9 mouse cellular contexts compared by ENCODE assay signal in the genomic region with DNA sequence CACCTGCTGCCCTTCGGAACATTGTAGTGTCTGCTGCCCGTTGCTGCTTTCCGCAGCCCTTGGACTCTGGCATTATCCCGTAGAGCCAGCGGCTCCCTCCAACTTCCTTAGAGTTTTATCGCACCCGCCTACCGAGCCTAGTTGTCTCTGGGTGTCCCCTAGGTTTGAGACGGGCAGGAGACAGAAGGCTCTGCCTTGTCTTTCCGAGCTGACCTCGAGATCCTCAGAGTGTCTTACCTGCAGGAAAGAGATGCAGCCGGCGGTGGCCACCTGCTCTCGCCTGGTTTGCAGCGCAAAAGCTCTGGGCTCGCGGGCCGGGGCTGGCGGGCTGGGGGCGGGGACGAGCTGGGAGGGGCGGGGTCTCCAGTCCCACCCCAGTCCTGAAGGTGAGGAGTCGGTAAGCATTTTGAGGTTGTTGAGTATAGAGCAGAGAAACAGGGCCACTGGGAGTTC. TPM values are rescaled to one million over a fixed set of nuclear protein-coding genes. Genes with fewer than 3 reads are reported as not detected.
DNase-seq lines count a peak whose midpoint lies in the region; ATAC-seq lines count a peak whose summit lies in the region.
"Had no signal": no experiment of that assay in that cellular context is flagged by ENCODE, and none has a peak within 500 bp of the region (broad histone marks: within the 10 kb centered on the region; RNA-seq: fewer than 3 reads in every experiment).

Gene Zfp385c, minus strand, starts transcription at position 292 of the 453 bp plus-strand sequence.

- H3K36me3 ChIP-seq in heart, embryonic 11.5 days (ENCODE audit: control insufficient read depth, insufficient read depth, low read length), result no peaks in the 10 kb centered on the region
- no peaks in the 10 kb centered on the region for H3K36me3 ChIP-seq in intestine, embryonic 14.5 days (ENCODE audit: control insufficient read depth, insufficient read depth, low read length)
- H3K36me3 ChIP-seq in midbrain, embryonic 12.5 days, result no peaks in the 10 kb centered on the region

- H3K27me3 ChIP-seq in heart, embryonic 11.5 days (ENCODE audit: control insufficient read depth, insufficient read depth, low read length), result peaks cover 23% of the 10 kb centered on the region
- peaks cover 16% of the 10 kb centered on the region for H3K27me3 ChIP-seq in intestine, embryonic 14.5 days (replicated peaks; ENCODE audit: control insufficient read depth, insufficient read depth, low read length)
- peaks cover 31% of the 10 kb centered on the region for H3K27me3 ChIP-seq in midbrain, embryonic 12.5 days
- H3K27me3 ChIP-seq: CH12.LX had no signal

- peak within 1 kb of the TSS; percentile 44 for H3K4me3 ChIP-seq in heart, embryonic 11.5 days (ENCODE audit: low read depth, low read length)
- H3K4me3 ChIP-seq in intestine, embryonic 14.5 days (ENCODE audit: low read depth, low read length), result peak within 1 kb of the TSS; percentile 27
- H3K4me3 ChIP-seq in midbrain, embryonic 12.5 days, result peak within 1 kb of the TSS; percentile 26

- intact Hi-C loops in heart, postnatal 36 days (cut with DNase I), result loop anchor here (10.0 kb wide), 1 partner anchor 337 kb away; the partner anchor contains the start of gene Hap1

- peaks cover 3% of the 10 kb centered on the region; the same call in 1 of the 2 replicates for H3K4me1 ChIP-seq in heart, embryonic 11.5 days (ENCODE audit: control insufficient read depth, insufficient read depth, low read length)
- H3K4me1 ChIP-seq in intestine, embryonic 14.5 days (replicated peaks; ENCODE audit: control insufficient read depth, insufficient read depth, low read length), result peaks cover 7% of the 10 kb centered on the region; the same call in 1 of the 2 replicates
- peaks cover 7% of the 10 kb centered on the region for H3K4me1 ChIP-seq in midbrain, embryonic 12.5 days

- H3K27ac ChIP-seq in heart, embryonic 11.5 days (ENCODE audit: low read depth, low read length), result no peak within 1 kb of the TSS
- H3K27ac ChIP-seq in intestine, embryonic 14.5 days (ENCODE audit: low read depth), result no peak within 1 kb of the TSS
- H3K27ac ChIP-seq in midbrain, embryonic 12.5 days (replicated peaks), result no peak within 1 kb of the TSS

- no peaks in the 10 kb centered on the region for H3K9me3 ChIP-seq in heart, embryonic 11.5 days (replicated peaks; ENCODE audit: control insufficient read depth, low read length)
- no peaks in the 10 kb centered on the region for H3K9me3 ChIP-seq in intestine, embryonic 14.5 days (ENCODE audit: control insufficient read depth, low read length)
- no peaks in the 10 kb centered on the region for H3K9me3 ChIP-seq in midbrain, embryonic 12.5 days

- 2% methylated on average over 23 of the region's 23 CpGs for WGBS in heart, embryonic 11.5 days (ENCODE audit: insufficient replicate concordance)
- 2% methylated on average over 23 of the region's 23 CpGs for WGBS in intestine, embryonic 14.5 days
- WGBS in midbrain, embryonic 12.5 days, result 2% methylated on average over 23 of the region's 23 CpGs

- H3K9ac ChIP-seq in heart, embryonic 11.5 days (ENCODE audit: low read depth, low read length), result peak within 1 kb of the TSS; percentile 52; the same call in 1 of the 2 replicates
- H3K9ac ChIP-seq in intestine, embryonic 14.5 days (ENCODE audit: low read length), result 0 out of 2 replicates have a peak within 1 kb of the TSS, but pooled peaks have one; percentile 20
- H3K9ac ChIP-seq in midbrain, embryonic 12.5 days (replicated peaks), result peak within 1 kb of the TSS; percentile 8; the same call in 1 of the 2 replicates

- ATAC-seq in heart, embryonic 11.5 days (replicated peaks; ENCODE audit: insufficient number of reproducible peaks, low FRiP score, low TSS enrichment), result no peak
- ATAC-seq in intestine, embryonic 14.5 days (replicated peaks; ENCODE audit: low FRiP score, low TSS enrichment, low read depth), result no peak
- no peak for ATAC-seq in midbrain, embryonic 12.5 days (ENCODE audit: low FRiP score, low read depth)

- no peak for DNase-seq in heart, postnatal 36 days
- DNase-seq in R1 (ENCODE audit: low read depth, low spot score), result peak; percentile 55
- DNase-seq in intestine, embryonic 14.5 days (ENCODE audit: low spot score), result peak; percentile 67
- no peak for DNase-seq in cerebellum, adult 18-20 months
- no peak for DNase-seq in spleen, postnatal 14 days (ENCODE audit: low spot score in 2 of 2)
- no peak for DNase-seq in adrenal gland, postnatal 36 days

- H3K4me2 ChIP-seq in heart, embryonic 11.5 days, result peak within 1 kb of the TSS; percentile 75
- H3K4me2 ChIP-seq in intestine, embryonic 14.5 days (ENCODE audit: low read length), result peak within 1 kb of the TSS; percentile 59
- H3K4me2 ChIP-seq in midbrain, embryonic 12.5 days (replicated peaks), result peak within 1 kb of the TSS; percentile 51

RNA-seq across cellular contexts. Expression of gene Zfp385c, which starts in this region (rescaled TPM):
- 0.14 and 0.25 TPM in 2 replicates for polyA plus RNA-seq in heart, embryonic 11.5 days (2014; fragmentation: Nextera tagmentation; extraction: Ambion mirVana)
- under 1 TPM in 1 of 2 experiments, not detected in 1; 0.28 TPM for total RNA-seq in heart, postnatal 36 days (2021)
- polyA plus RNA-seq in intestine, embryonic 14.5 days (2014; fragmentation: Nextera tagmentation; extraction: Ambion mirVana), result 0.26 TPM in 1 of 2 replicates, not detected in the other
- 0.34 and 0.97 TPM in 2 replicates for polyA plus RNA-seq in midbrain, embryonic 12.5 days (2016; fragmentation: Nextera tagmentation; extraction: Ambion mirVana)
- total RNA-seq in adrenal gland, postnatal 36 days (2021), result under 1 TPM; 0.13 to 0.43 TPM

Comparison
In these comparisons a context has a peak if more than half of its experiments do, and no peak if none do; other contexts are left out.
1. Peak in DNase-seq, H3K4me3 ChIP-seq, H3K9ac ChIP-seq and H3K4me2 ChIP-seq in intestine, embryonic 14.5 days; RNA of the gene not detected or under 1 TPM.